Mouse (Mus musculus) CH12.LX (cell line): ENCODE data around the gene Nmrk1. TPM values are rescaled to one million over a fixed set of nuclear protein-coding genes. Genes with fewer than 3 reads are reported as not detected.
"Not testable (repeated sequence)": the region's sequence is repeated elsewhere in the genome, so short reads cannot be mapped to it uniquely, and the experiment has no call there.

Experiments used
- DNase-seq: peaks from one replicate; pipeline ENCODE4 v3.0.0-alpha.2; 2013; ENCODE audit errors: extremely low read depth
- H3K27ac ChIP-seq: 2 replicates; pipeline ENCODE4 v1.5.1; 2012; ENCODE audit warnings: low read depth, mild to moderate bottlenecking, control low read depth, moderate library complexity; ENCODE audit not compliant: insufficient read depth
- H3K27me3 ChIP-seq: replicated peaks from 2 replicates; pipeline ENCODE3; 2012; ENCODE audit warnings: inconsistent platforms
- H3K36me3 ChIP-seq, 2 experiments: replicated peaks in 1 of 2; 2 replicates each; pipeline versions ENCODE3 to v1.6.1; 2012; ENCODE audit warnings: inconsistent platforms in 1 of 2, low read length in 1 of 2, mild to moderate bottlenecking in 1 of 2, mixed read lengths in 1 of 2, moderate library complexity in 1 of 2; ENCODE audit not compliant: control insufficient read depth in 1 of 2, insufficient read depth in 1 of 2
- H3K4me1 ChIP-seq, 2 experiments: 2 replicates each; pipeline ENCODE4 v1.6.1; 2012; ENCODE audit warnings: inconsistent platforms in 1 of 2, moderate library complexity in 1 of 2; ENCODE audit not compliant: insufficient read depth in 2 of 2, control insufficient read depth in 1 of 2
- H3K4me2 ChIP-seq: 2 replicates; pipeline ENCODE4 v1.6.1; 2012; ENCODE audit warnings: low read depth, mild to moderate bottlenecking, control low read depth; ENCODE audit not compliant: poor library complexity, insufficient read depth, severe bottlenecking
- H3K4me3 ChIP-seq, 3 experiments: fragments of 150-350 bp in 1 of 3; sonication (generic) in 1 of 3; replicated peaks in 1 of 3; 2 replicates each; pipeline versions ENCODE3 to v1.5.1; 2011 to 2012; ENCODE audit warnings: low read depth in 2 of 3, low read length in 2 of 3, mild to moderate bottlenecking in 2 of 3, moderate library complexity in 2 of 3, control low read depth in 1 of 3, improper control_type of control experiment in 1 of 3, inconsistent platforms in 1 of 3, mixed read lengths in 1 of 3; ENCODE audit not compliant: poor library complexity in 1 of 3
- H3K79me2 ChIP-seq: replicated peaks from 2 replicates; pipeline ENCODE4 v1.6.1; 2012; ENCODE audit warnings: mild to moderate bottlenecking, moderate library complexity; ENCODE audit not compliant: control insufficient read depth, poor library complexity, insufficient read depth, severe bottlenecking; ENCODE audit errors: extremely low read depth
- H3K9ac ChIP-seq: 2 replicates; pipeline ENCODE4 v1.6.1; 2012; ENCODE audit warnings: low read depth, mild to moderate bottlenecking, control low read depth, moderate library complexity; ENCODE audit not compliant: insufficient read depth
- H3K9me3 ChIP-seq: replicated peaks from 2 replicates; pipeline ENCODE3; 2012; ENCODE audit warnings: low read length, inconsistent platforms, mixed read lengths
- CHD1 ChIP-seq: IDR thresholded peaks from 2 replicates; pipeline ENCODE4 v1.6.1; 2012; ENCODE audit warnings: low read depth, low read length, improper control_type of control experiment, inconsistent platforms
- CHD2 ChIP-seq: IDR thresholded peaks from 2 replicates; pipeline ENCODE4 v1.6.1; 2011; ENCODE audit warnings: low read length, improper control_type of control experiment
- CTCF ChIP-seq, 2 experiments: IDR thresholded peaks in 1 of 2; conservative IDR thresholded peaks in 1 of 2; 2 replicates each; pipeline ENCODE4 v1.5.1; 2011 to 2012; ENCODE audit warnings: low read depth in 2 of 2, low read length in 2 of 2, improper control_type of control experiment in 1 of 2, inconsistent platforms in 1 of 2, mild to moderate bottlenecking in 1 of 2, moderate library complexity in 1 of 2
- ELF1 ChIP-seq: IDR thresholded peaks from 2 replicates; pipeline ENCODE4 v1.6.1; 2014; ENCODE audit warnings: low read depth, mild to moderate bottlenecking, inconsistent platforms, low read length, improper control_type of control experiment
- EP300 ChIP-seq: IDR thresholded peaks from 2 replicates; pipeline ENCODE4 v1.6.1; 2011; ENCODE audit warnings: low read length, improper control_type of control experiment
- IRF4 ChIP-seq: IDR thresholded peaks from 2 replicates; pipeline ENCODE4 v1.6.1; 2014; ENCODE audit warnings: low read depth, mild to moderate bottlenecking, inconsistent platforms, low read length, improper control_type of control experiment
- JUN ChIP-seq: IDR thresholded peaks from 2 replicates; pipeline ENCODE4 v1.6.1; 2011; ENCODE audit warnings: low read depth, mild to moderate bottlenecking, low read length, improper control_type of control experiment, moderate library complexity; ENCODE audit not compliant: insufficient read depth
- JUND ChIP-seq: conservative IDR thresholded peaks from 2 replicates; pipeline ENCODE4 v1.6.1; 2011; ENCODE audit warnings: low read depth, low read length, improper control_type of control experiment
- KAT2A ChIP-seq: IDR thresholded peaks from 2 replicates; pipeline ENCODE4 v1.6.1; 2012; ENCODE audit warnings: low read length, improper control_type of control experiment, inconsistent platforms; ENCODE audit not compliant: insufficient replicate concordance
- MAFK ChIP-seq: IDR thresholded peaks from 2 replicates; pipeline ENCODE4 v1.6.1; 2011; ENCODE audit warnings: low read length, improper control_type of control experiment; ENCODE audit not compliant: insufficient replicate concordance
- MAZ ChIP-seq: IDR thresholded peaks from 2 replicates; pipeline ENCODE4 v1.6.1; 2012; ENCODE audit warnings: low read depth, mild to moderate bottlenecking, inconsistent platforms, low read length, improper control_type of control experiment, moderate library complexity
- MXI1 ChIP-seq: IDR thresholded peaks from 2 replicates; pipeline ENCODE4 v1.6.1; 2011; ENCODE audit warnings: mild to moderate bottlenecking, low read depth, low read length, improper control_type of control experiment
- MYC ChIP-seq: IDR thresholded peaks from 2 replicates; pipeline ENCODE4 v1.6.1; 2011; ENCODE audit warnings: low read depth, mild to moderate bottlenecking, improper control_type of control experiment, low read length
- NELFE ChIP-seq: IDR thresholded peaks from 2 replicates; pipeline ENCODE4 v1.6.1; 2011; ENCODE audit warnings: low read depth, low read length, improper control_type of control experiment
- NRF1 ChIP-seq: IDR thresholded peaks from 2 replicates; pipeline ENCODE4 v1.6.1; 2014; ENCODE audit warnings: low read depth, mild to moderate bottlenecking, inconsistent platforms, low read length, improper control_type of control experiment, moderate library complexity
- PAX5 ChIP-seq: IDR thresholded peaks from 2 replicates; pipeline ENCODE4 v1.6.1; 2012; ENCODE audit warnings: low read length, inconsistent platforms, mixed read lengths
- POLR2A ChIP-seq: IDR thresholded peaks from 2 replicates; pipeline ENCODE4 v1.6.1; 2011; ENCODE audit warnings: low read depth, mild to moderate bottlenecking, improper control_type of control experiment, low read length
- RAD21 ChIP-seq: IDR thresholded peaks from 2 replicates; pipeline ENCODE4 v1.6.1; 2011; ENCODE audit warnings: low read depth, mild to moderate bottlenecking, low read length, improper control_type of control experiment, moderate library complexity
- SMC3 ChIP-seq: IDR thresholded peaks from 2 replicates; pipeline ENCODE4 v1.6.1; 2011; ENCODE audit warnings: low read depth, low read length, improper control_type of control experiment
- ZKSCAN1 ChIP-seq: IDR thresholded peaks from 2 replicates; pipeline ENCODE4 v1.6.1; 2012; ENCODE audit warnings: low read depth, inconsistent platforms, low read length, improper control_type of control experiment, borderline replicate concordance
- ZMIZ1 ChIP-seq: IDR thresholded peaks from 2 replicates; pipeline ENCODE4 v1.6.1; 2012; ENCODE audit warnings: low read depth, mild to moderate bottlenecking, inconsistent platforms, low read length, improper control_type of control experiment
- dilution Hi-C: fragments of 300-500 bp; cut with MboI; formaldehyde crosslinking; loops from 2 replicates; pipeline ENCODE4 v1.14.3; 2020; ENCODE audit warnings: low sequenced_read_pairs; ENCODE audit not compliant: extremely low pct_unique_long_range_greater_than_20kb, extremely low pct_ligation_motif_present
- in situ Hi-C: fragments of 300-500 bp; cut with MboI; formaldehyde crosslinking; loops from 3 replicates; pipeline ENCODE4 v1.14.3; 2019; ENCODE audit warnings: low sequenced_read_pairs, low pct_ligation_motif_present, low pct_unique_long_range_greater_than_20kb, mixed read lengths
- polyA plus RNA-seq: library from polyadenylated mRNA; unstranded; fragments of >175 nt; gene quantifications from 2 replicates; pipeline ENCODE4 v1.2.1, GENCODE M21; 2012; ENCODE audit warnings: low read depth; ENCODE audit not compliant: insufficient read length
- total RNA-seq, 2 experiments: library from RNA; depleted of rRNA; stranded (reverse); fragments of 300-350 nt in 1 of 2; fragments of >200 nt in 1 of 2; gene quantifications; 2 replicates each; pipeline ENCODE4 v1.2.3; 2012 to 2014

The Nmrk1 gene
- total and polyA plus RNA-seq, 3 experiments = 9.7 to 10.1 (median 9.8) TPM

DNA sequence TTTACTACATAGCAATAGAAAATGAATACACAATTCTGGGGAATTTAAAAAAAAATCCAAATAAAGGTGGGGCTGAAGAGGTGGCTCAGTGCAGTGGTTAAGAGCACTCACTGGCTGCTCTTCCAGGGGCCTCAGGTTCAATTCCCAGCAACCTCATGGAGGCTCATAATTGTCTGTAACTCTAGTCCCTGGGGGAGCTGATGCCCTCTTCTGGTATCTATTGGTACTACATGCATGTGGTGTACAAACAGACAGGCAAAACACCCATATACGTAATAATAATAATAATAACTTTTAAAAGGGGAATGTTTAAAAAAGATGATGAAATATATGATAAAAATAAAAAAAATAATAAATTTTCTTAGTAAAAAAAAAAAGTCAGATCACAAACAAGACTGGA lies 43.5 kb upstream of the Nmrk1 start:
- peaks cover 48 to 88% of the 10 kb centered on the region in 2 experiments for H3K36me3 ChIP-seq
- no peak overlapping the region for H3K27ac ChIP-seq
- dilution Hi-C loops = no loop called here
- no peak for TF ChIP-seq IRF4
- no peak for TF ChIP-seq CHD2
- peak; percentile 19; the same call in 1 of the 2 replicates for TF ChIP-seq SMC3
- no peak for TF ChIP-seq MAFK
- no peak for TF ChIP-seq MXI1
- no peak for TF ChIP-seq JUN
- no peak for TF ChIP-seq POLR2A
- TF ChIP-seq MYC = no peak
- peak in 1 of 2 experiments; percentile 46; a peak in 3 of 4 replicates for TF ChIP-seq CTCF (conservative IDR thresholded peaks at IDR 0.05 in 1 of 2, IDR thresholded peaks at IDR 0.05 in 1 of 2; ENCODE audit: low read depth in 2 of 2, low read length in 2 of 2)
- TF ChIP-seq, all 38 proteins: peak for 2
- Histone ChIP-seq H3K4me2 (no peak overlapping the region), H3K9ac (no peak overlapping the region), H3K4me3 (no peak overlapping the region), H3K79me2 (no peaks in the 10 kb centered on the region; the same call in 1 of the 2 replicates), H3K27me3 (no peaks in the 10 kb centered on the region), H3K9me3 (no peaks in the 10 kb centered on the region), H3K4me1 (peaks cover 0 to 4% of the 10 kb centered on the region in 2 experiments; a peak in 1 of 4 replicates)
- DNase-seq = no peak
- in situ Hi-C loops = loop anchor here (25.0 kb wide), 1 partner anchor 249 kb away; no protein-coding TSS in a partner anchor

DNA sequence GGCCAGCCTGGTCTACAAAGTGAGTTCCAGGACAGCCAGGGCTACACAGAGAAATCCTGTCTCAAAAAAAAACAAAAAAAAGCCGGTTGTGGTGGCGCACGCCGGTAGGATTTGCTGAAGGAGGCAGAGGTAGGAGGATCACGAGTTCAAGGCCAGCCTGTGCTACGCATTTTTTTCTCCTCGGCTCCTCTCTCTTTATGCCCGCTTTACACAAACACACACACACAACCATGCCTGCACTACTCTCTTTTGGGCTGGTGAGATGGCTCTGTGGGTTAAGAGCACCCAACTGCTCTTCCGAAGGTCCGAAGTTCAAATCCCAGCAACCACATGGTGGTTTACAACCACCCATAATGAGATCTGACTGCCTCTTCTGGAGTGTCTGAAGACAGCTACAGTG lies 42.9 kb upstream of the Nmrk1 start:
- in situ Hi-C loops = loop anchor here (25.0 kb wide), 1 partner anchor 248 kb away; no protein-coding TSS in a partner anchor
- H3K27ac ChIP-seq, DNase-seq, H3K4me2 ChIP-seq, H3K9me3 ChIP-seq, H3K79me2 ChIP-seq, H3K4me1 ChIP-seq, H3K4me3 ChIP-seq, dilution Hi-C loops, H3K27me3 ChIP-seq, H3K9ac ChIP-seq: not testable (repeated sequence)
- peaks cover 48 to 88% of the 10 kb centered on the region in 2 experiments for H3K36me3 ChIP-seq

DNA sequence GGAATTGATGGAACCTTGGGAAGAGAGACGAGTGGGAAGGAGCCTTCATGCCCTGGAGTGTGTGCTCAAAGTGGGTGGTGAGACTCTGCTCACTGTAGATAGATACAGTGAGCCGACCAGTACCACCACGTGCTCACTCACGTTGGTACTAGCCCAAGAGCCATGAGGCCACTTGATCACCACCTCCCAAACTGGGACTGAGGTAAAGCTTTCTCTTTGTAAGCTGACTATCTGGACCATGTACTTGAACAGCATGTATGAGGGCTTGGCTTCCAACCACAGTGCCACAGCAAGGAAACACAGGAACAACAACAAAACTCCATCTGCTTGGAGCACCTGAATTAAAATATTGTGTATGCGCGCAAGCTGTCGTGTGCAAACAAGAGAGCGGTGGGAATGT lies 42.5 kb upstream of the Nmrk1 start:
- dilution Hi-C loops = no loop called here
- H3K4me1 ChIP-seq = peaks cover 0 to 2% of the 10 kb centered on the region in 2 experiments; a peak in 1 of 4 replicates
- H3K27ac ChIP-seq = no peak overlapping the region
- in situ Hi-C loops = loop anchor here (25.0 kb wide), 1 partner anchor 248 kb away; no protein-coding TSS in a partner anchor
- H3K4me2 ChIP-seq = no peak overlapping the region
- H3K4me3 ChIP-seq = no peak overlapping the region
- H3K79me2 ChIP-seq = no peaks in the 10 kb centered on the region; the same call in 1 of the 2 replicates
- no peak for DNase-seq
- H3K9ac ChIP-seq = no peak overlapping the region
- no peaks in the 10 kb centered on the region for H3K9me3 ChIP-seq
- H3K27me3 ChIP-seq = no peaks in the 10 kb centered on the region
- TF ChIP-seq RAD21 (no peak), JUND (no peak), PAX5 (no peak), MXI1 (no peak), CTCF (conservative IDR thresholded peaks at IDR 0.05 in 1 of 2, IDR thresholded peaks at IDR 0.05 in 1 of 2; ENCODE audit: low read depth in 2 of 2, low read length in 2 of 2) (no peak), MAZ (no peak), ELF1 (no peak), IRF4 (no peak), CHD1 (no peak), NELFE (no peak), KAT2A (no peak), SMC3 (no peak), NRF1 (no peak), EP300 (no peak), ZMIZ1 (no peak), ZKSCAN1 (no peak)
- peaks cover 47 to 87% of the 10 kb centered on the region in 2 experiments for H3K36me3 ChIP-seq
